Mouse (Mus musculus) midbrain, embryonic 10.5 days (tissue): ENCODE data around the gene Sos2. TPM values are rescaled to one million over a fixed set of nuclear protein-coding genes. Genes with fewer than 3 reads are reported as not detected.
"Not testable (repeated sequence)": the region's sequence is repeated elsewhere in the genome, so short reads cannot be mapped to it uniquely, and the experiment has no call there.

Experiments
- DNase-seq: peaks from one replicate; pipeline ENCODE4 v3.0.0-alpha.2; 2017; ENCODE audit warnings: low spot score
- H3K27ac ChIP-seq: fragments of 300-500 bp; sonication (generic); replicated peaks from 2 replicates; pipeline ENCODE4 v1.5.1; 2016; ENCODE audit warnings: mild to moderate bottlenecking
- H3K27me3 ChIP-seq: fragments of 300-500 bp; sonication (generic); 2 replicates; pipeline ENCODE4 v1.6.1; 2016; ENCODE audit warnings: low read depth, mild to moderate bottlenecking; ENCODE audit not compliant: poor library complexity, severe bottlenecking
- H3K36me3 ChIP-seq: fragments of 300-500 bp; sonication (generic); 2 replicates; pipeline ENCODE4 v1.6.1; 2016; ENCODE audit warnings: mild to moderate bottlenecking, moderate library complexity
- H3K4me1 ChIP-seq: fragments of 300-500 bp; sonication (generic); 2 replicates; pipeline ENCODE4 v1.6.1; 2016
- H3K4me3 ChIP-seq: fragments of 300-500 bp; sonication (generic); 2 replicates; pipeline ENCODE4 v1.5.1; 2016; ENCODE audit warnings: mild to moderate bottlenecking, moderate library complexity
- H3K9me3 ChIP-seq: fragments of 300-500 bp; sonication (generic); replicated peaks from 2 replicates; pipeline ENCODE4 v1.6.1; 2016; ENCODE audit warnings: mild to moderate bottlenecking
- WGBS: fragments of 180-500 bp; shearing (Covaris S2); methylation state at CpG from one replicate; pipeline ENCODE4 v1.1.7; 2016; 5-methylcytosine and 5-hydroxymethylcytosine counted together
- polyA plus RNA-seq: library from polyadenylated mRNA; unstranded; fragments of >200 nt; fragmentation: Nextera tagmentation; extraction: Ambion mirVana; gene quantifications from 2 replicates; pipeline ENCODE4 v1.2.1, GENCODE M21; 2016

The Sos2 gene
- polyA plus RNA-seq, 1 experiment from 2014 or later = 7.8 TPM

- peaks cover 47% of the 10 kb centered on the region for H3K36me3 ChIP-seq
- not testable (repeated sequence) for H3K4me1 ChIP-seq, H3K4me3 ChIP-seq, H3K27me3 ChIP-seq, DNase-seq, H3K27ac ChIP-seq, H3K9me3 ChIP-seq
These were observed 27.7 kb downstream of the Sos2 start for GRCm38 (mm10) chr12:69653973-69654372.

GRCm38 (mm10) chr12:69649511-69649910, 32.1 kb downstream of the Sos2 start:
- Histone ChIP-seq H3K36me3 (peaks cover 68% of the 10 kb centered on the region), H3K4me1 (no peaks in the 10 kb centered on the region), H3K27me3 (no peaks in the 10 kb centered on the region), H3K9me3 (peaks cover 4% of the 10 kb centered on the region; the same call in 1 of the 2 replicates), H3K4me3 (no peak overlapping the region), H3K27ac (no peak overlapping the region)
- DNase-seq = no peak
- 92% methylated on average over 8 of the region's 8 CpGs for WGBS

GRCm38 (mm10) chr12:69645821-69646616, 35.6 kb downstream of the Sos2 start:
- H3K36me3 ChIP-seq = peaks cover 51% of the 10 kb centered on the region
- WGBS = 89% methylated on average over 8 of the region's 8 CpGs
- no peaks in the 10 kb centered on the region for H3K4me1 ChIP-seq
- H3K4me3 ChIP-seq = no peak overlapping the region
- no peaks in the 10 kb centered on the region for H3K9me3 ChIP-seq
- H3K27ac ChIP-seq = no peak overlapping the region
- H3K27me3 ChIP-seq = no peaks in the 10 kb centered on the region
- no peak for DNase-seq

- WGBS = 93% methylated on average over 3 of the region's 3 CpGs
- H3K27me3 ChIP-seq = no peaks in the 10 kb centered on the region
- H3K36me3 ChIP-seq = peaks cover 57% of the 10 kb centered on the region
- no peak overlapping the region for H3K27ac ChIP-seq
- no peaks in the 10 kb centered on the region for H3K9me3 ChIP-seq
- no peaks in the 10 kb centered on the region for H3K4me1 ChIP-seq
- no peak for DNase-seq
- no peak overlapping the region for H3K4me3 ChIP-seq
These were observed 36.8 kb downstream of the Sos2 start for GRCm38 (mm10) chr12:69644877-69645276.

- Histone ChIP-seq H3K27ac (no peak overlapping the region), H3K36me3 (peaks cover 57% of the 10 kb centered on the region), H3K4me3 (no peak overlapping the region), H3K27me3 (no peaks in the 10 kb centered on the region), H3K4me1 (no peaks in the 10 kb centered on the region), H3K9me3 (no peaks in the 10 kb centered on the region)
- 88% methylated on average over 5 of the region's 5 CpGs for WGBS
- DNase-seq = no peak
These were observed 38.8 kb downstream of the Sos2 start for GRCm38 (mm10) chr12:69642877-69643276.

- no peak for DNase-seq
- Histone ChIP-seq H3K9me3 (no peaks in the 10 kb centered on the region), H3K36me3 (peaks cover 38% of the 10 kb centered on the region), H3K4me3 (no peak overlapping the region), H3K27ac (no peak overlapping the region), H3K27me3 (no peaks in the 10 kb centered on the region), H3K4me1 (no peaks in the 10 kb centered on the region)
- WGBS = 93% methylated on average over 3 of the region's 3 CpGs
These were observed 46.9 kb downstream of the Sos2 start for GRCm38 (mm10) chr12:69634761-69635160.

- peaks cover 68% of the 10 kb centered on the region for H3K36me3 ChIP-seq
- WGBS = 90% methylated on average over 5 of the region's 5 CpGs
- not testable (repeated sequence) for H3K9me3 ChIP-seq, H3K27ac ChIP-seq, H3K27me3 ChIP-seq, DNase-seq, H3K4me1 ChIP-seq, H3K4me3 ChIP-seq
These were observed 63.1 kb downstream of the Sos2 start for GRCm38 (mm10) chr12:69618590-69618989.

GRCm38 (mm10) chr12:69604367-69604766, 77.3 kb downstream of the Sos2 start:
- Histone ChIP-seq H3K27me3 (no peaks in the 10 kb centered on the region), H3K4me3 (no peak overlapping the region), H3K9me3 (no peaks in the 10 kb centered on the region), H3K4me1 (no peaks in the 10 kb centered on the region), H3K36me3 (peaks cover 49% of the 10 kb centered on the region), H3K27ac (no peak overlapping the region)
- WGBS = 88% methylated on average over 2 of the region's 2 CpGs
- no peak for DNase-seq

- Histone ChIP-seq H3K27me3 (no peaks in the 10 kb centered on the region), H3K27ac (no peak overlapping the region), H3K36me3 (peaks cover 32% of the 10 kb centered on the region), H3K9me3 (no peaks in the 10 kb centered on the region), H3K4me1 (no peaks in the 10 kb centered on the region), H3K4me3 (no peak overlapping the region)
- DNase-seq = no peak
- WGBS = 94% methylated on average over 4 of the region's 4 CpGs
These were observed 84.2 kb downstream of the Sos2 start for GRCm38 (mm10) chr12:69597446-69597845.

- Histone ChIP-seq H3K4me1 (no peaks in the 10 kb centered on the region), H3K27me3 (no peaks in the 10 kb centered on the region), H3K36me3 (peaks cover 54% of the 10 kb centered on the region), H3K4me3 (no peak overlapping the region), H3K27ac (no peak overlapping the region), H3K9me3 (no peaks in the 10 kb centered on the region)
- no peak for DNase-seq
- 93% methylated on average over 5 of the region's 5 CpGs for WGBS
These were observed 88.5 kb downstream of the Sos2 start for GRCm38 (mm10) chr12:69593130-69593529.

GRCm38 (mm10) chr12:69583270-69583629, 98.4 kb downstream of the Sos2 start:
- Histone ChIP-seq H3K4me1 (peaks cover 20% of the 10 kb centered on the region), H3K4me3 (peak overlapping the region; percentile 82), H3K9me3 (no peaks in the 10 kb centered on the region), H3K27me3 (no peaks in the 10 kb centered on the region), H3K36me3 (peaks cover 60% of the 10 kb centered on the region), H3K27ac (peak overlapping the region; percentile 95)
- no peak for DNase-seq
- WGBS = 47% methylated on average over 5 of the region's 5 CpGs

- WGBS = under 1% methylated on average over 56 of the region's 56 CpGs
These were observed 98.9 kb downstream of the Sos2 start, which contains the start of gene Vcpkmt for GRCm38 (mm10) chr12:69582613-69583269. TSS of gene Vcpkmt (minus strand) at chr12:69583028.

GRCm38 (mm10) chr12:69582216-69582612, 99.4 kb downstream of the Sos2 start:
- Histone ChIP-seq H3K9me3 (no peaks in the 10 kb centered on the region), H3K36me3 (peaks cover 61% of the 10 kb centered on the region), H3K4me3 (peak overlapping the region; percentile 82), H3K27me3 (no peaks in the 10 kb centered on the region), H3K27ac (peak overlapping the region; percentile 95), H3K4me1 (peaks cover 20% of the 10 kb centered on the region)
- WGBS = 43% methylated on average over 9 of the region's 9 CpGs
- no peak for DNase-seq

More at GRCm38 (mm10) chr12:69582613-69583269, 98.9 kb downstream of the Sos2 start, which contains the start of gene Vcpkmt:
- Histone ChIP-seq H3K27ac (peak within 1 kb of the TSS; percentile 95), H3K27me3 (no peaks in the 10 kb centered on the region), H3K9me3 (no peaks in the 10 kb centered on the region), H3K4me3 (peak within 1 kb of the TSS; percentile 82), H3K4me1 (peaks cover 20% of the 10 kb centered on the region), H3K36me3 (peaks cover 61% of the 10 kb centered on the region)
- DNase-seq = peak; percentile 89
